ENCODE assay signal across 9 mouse cellular contexts in the genomic region with DNA sequence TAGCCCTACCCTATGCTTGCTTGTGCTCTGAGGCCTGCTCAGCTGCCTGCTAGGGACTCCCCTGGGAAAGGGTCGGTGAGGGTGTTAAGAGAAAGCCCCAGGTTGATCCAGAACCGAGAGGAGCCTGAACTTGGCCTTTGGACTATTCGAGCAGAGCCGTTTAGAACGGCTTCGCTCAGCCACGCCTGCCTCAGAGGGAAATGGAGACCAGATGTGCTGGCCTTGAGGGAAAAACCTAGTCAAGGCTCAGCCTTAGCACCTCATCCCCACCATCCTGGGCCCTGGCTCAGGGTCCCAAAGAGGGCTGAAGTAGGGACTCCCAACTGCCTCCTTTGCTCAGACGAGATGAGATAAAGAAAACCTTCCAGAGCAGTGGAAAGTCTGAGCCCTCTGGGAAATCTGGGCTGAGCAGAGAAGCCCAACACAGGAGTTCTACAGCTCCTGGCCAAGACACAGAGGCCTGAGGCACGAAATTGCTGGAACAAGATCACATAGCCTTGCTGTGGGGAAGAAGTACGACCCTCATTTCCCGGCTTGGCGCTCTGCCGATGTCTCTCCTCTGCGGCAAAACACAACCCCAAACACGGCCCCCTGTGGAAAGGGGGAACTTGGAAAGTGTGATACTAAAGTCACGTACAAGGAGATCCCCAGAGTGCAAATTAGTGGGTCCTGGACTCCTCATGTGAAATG.
DNase-seq lines count a peak whose midpoint lies in the region; ATAC-seq and TF ChIP-seq lines count a peak whose summit lies in the region.
"Had no signal": no experiment of that assay in that cellular context is flagged by ENCODE, and none has a peak within 500 bp of the region (broad histone marks: within the 10 kb centered on the region; RNA-seq: fewer than 3 reads in every experiment).

No protein-coding gene starts in this region.

- TF ChIP-seq CTCF in E14TG2a.4 (conservative IDR thresholded peaks at IDR 0.05; ENCODE audit: low read length): no peak

- DNase-seq in kidney, postnatal 14 days: no peak
- DNase-seq in Muller cell, postnatal 12 days (ENCODE audit: inconsistent ontology term): peak; percentile 4
- DNase-seq in limb, embryonic 11.5 days (ENCODE audit: low spot score): peak; percentile 48
- DNase-seq in B cell, adult 2 months: no peak
- DNase-seq in spleen, postnatal 14 days (ENCODE audit: low spot score in 2 of 2): no peak
- DNase-seq: gastrocnemius, postnatal 14 days had no signal

- H3K27me3 ChIP-seq in kidney, embryonic 15.5 days: peaks cover 18% of the 10 kb centered on the region; the same call in 1 of the 2 replicates
- peaks cover 28% of the 10 kb centered on the region for H3K27me3 ChIP-seq in E14TG2a.4 (ENCODE audit: insufficient read depth, low read length)
- H3K27me3 ChIP-seq in limb, embryonic 11.5 days (ENCODE audit: control insufficient read depth, insufficient read depth, low read length): no peaks in the 10 kb centered on the region
- H3K27me3 ChIP-seq: midbrain, embryonic 12.5 days had no signal

- no peak overlapping the region for H3K9ac ChIP-seq in kidney, embryonic 15.5 days
- H3K9ac ChIP-seq in limb, embryonic 11.5 days (ENCODE audit: low read length): 0 out of 2 replicates have a peak overlapping the region, but pooled peaks have one; percentile 1
- H3K9ac ChIP-seq: midbrain, embryonic 12.5 days had no signal

- peak overlapping the region; percentile 56; the same call in 1 of the 2 replicates for H3K27ac ChIP-seq in kidney, embryonic 15.5 days
- H3K27ac ChIP-seq in limb, embryonic 11.5 days (replicated peaks; ENCODE audit: low read depth, low read length): no peak overlapping the region; the same call in 1 of the 2 replicates
- H3K27ac ChIP-seq: midbrain, embryonic 12.5 days had no signal

- H3K4me1 ChIP-seq in kidney, embryonic 15.5 days: peaks cover 34% of the 10 kb centered on the region
- H3K4me1 ChIP-seq in E14TG2a.4 (replicated peaks; ENCODE audit: low read depth, low read length): peaks cover 60% of the 10 kb centered on the region
- peaks cover 13% of the 10 kb centered on the region for H3K4me1 ChIP-seq in limb, embryonic 11.5 days (ENCODE audit: control insufficient read depth, insufficient read depth, low read length)

- peak overlapping the region; percentile 3; the same call in 1 of the 2 replicates for H3K4me2 ChIP-seq in kidney, embryonic 15.5 days
- no peak overlapping the region for H3K4me2 ChIP-seq in limb, embryonic 11.5 days (ENCODE audit: low read depth, severe bottlenecking)
- H3K4me2 ChIP-seq: midbrain, embryonic 12.5 days had no signal

- no peak overlapping the region for H3K4me3 ChIP-seq in kidney, embryonic 15.5 days (replicated peaks)
- H3K4me3 ChIP-seq in E14TG2a.4 (replicated peaks; ENCODE audit: low read length): peak overlapping the region; percentile 45
- H3K4me3 ChIP-seq in limb, embryonic 11.5 days (ENCODE audit: low read depth, low read length): no peak overlapping the region
- H3K4me3 ChIP-seq: midbrain, embryonic 12.5 days had no signal

- WGBS in kidney, embryonic 15.5 days: 31% methylated on average over 16 of the region's 16 CpGs
- WGBS in limb, embryonic 11.5 days: 34% methylated on average over 16 of the region's 16 CpGs

- H3K9me3 ChIP-seq in kidney, embryonic 15.5 days (replicated peaks): no peaks in the 10 kb centered on the region
- no peaks in the 10 kb centered on the region for H3K9me3 ChIP-seq in E14TG2a.4 (ENCODE audit: low read length)
- H3K9me3 ChIP-seq in limb, embryonic 11.5 days (ENCODE audit: control insufficient read depth, low read length): no peaks in the 10 kb centered on the region
- H3K9me3 ChIP-seq: midbrain, embryonic 12.5 days had no signal

- no peak for ATAC-seq in kidney, embryonic 15.5 days (replicated peaks; ENCODE audit: low FRiP score)
- ATAC-seq in limb, embryonic 11.5 days (ENCODE audit: insufficient number of reproducible peaks, low FRiP score, low TSS enrichment, low read depth): no peak

- H3K36me3 ChIP-seq in kidney, embryonic 15.5 days: no peaks in the 10 kb centered on the region
- no peaks in the 10 kb centered on the region for H3K36me3 ChIP-seq in E14TG2a.4 (ENCODE audit: insufficient read depth, low read length)
- H3K36me3 ChIP-seq in limb, embryonic 11.5 days (ENCODE audit: control insufficient read depth, insufficient read depth, low read length): no peaks in the 10 kb centered on the region
- H3K36me3 ChIP-seq: midbrain, embryonic 12.5 days had no signal

Comparison
In these comparisons a context has a peak if more than half of its experiments do, and no peak if none do; other contexts are left out.
1. DNase-seq: peak in Muller cell, postnatal 12 days (single experiment) and limb, embryonic 11.5 days (single experiment); none in kidney, postnatal 14 days (single experiment), B cell, adult 2 months (0 of 2) and spleen, postnatal 14 days (0 of 2).